Mouse (Mus musculus) megakaryocyte-erythroid progenitor cell, adult 5 weeks (primary cell): Measurements from ENCODE around the gene Nucb2. TPM values are rescaled to one million over a fixed set of nuclear protein-coding genes. Genes with fewer than 3 reads are reported as not detected.

ENCODE experiments used
- polyA plus RNA-seq: library from polyadenylated mRNA; stranded (reverse); fragments of >175 nt; gene quantifications from 2 replicates; pipeline ENCODE4 v1.2.3, GENCODE M21; 2012

Gene Nucb2
- polyA plus RNA-seq, result 9.1 and 11.2 TPM in 2 replicates

DNA sequence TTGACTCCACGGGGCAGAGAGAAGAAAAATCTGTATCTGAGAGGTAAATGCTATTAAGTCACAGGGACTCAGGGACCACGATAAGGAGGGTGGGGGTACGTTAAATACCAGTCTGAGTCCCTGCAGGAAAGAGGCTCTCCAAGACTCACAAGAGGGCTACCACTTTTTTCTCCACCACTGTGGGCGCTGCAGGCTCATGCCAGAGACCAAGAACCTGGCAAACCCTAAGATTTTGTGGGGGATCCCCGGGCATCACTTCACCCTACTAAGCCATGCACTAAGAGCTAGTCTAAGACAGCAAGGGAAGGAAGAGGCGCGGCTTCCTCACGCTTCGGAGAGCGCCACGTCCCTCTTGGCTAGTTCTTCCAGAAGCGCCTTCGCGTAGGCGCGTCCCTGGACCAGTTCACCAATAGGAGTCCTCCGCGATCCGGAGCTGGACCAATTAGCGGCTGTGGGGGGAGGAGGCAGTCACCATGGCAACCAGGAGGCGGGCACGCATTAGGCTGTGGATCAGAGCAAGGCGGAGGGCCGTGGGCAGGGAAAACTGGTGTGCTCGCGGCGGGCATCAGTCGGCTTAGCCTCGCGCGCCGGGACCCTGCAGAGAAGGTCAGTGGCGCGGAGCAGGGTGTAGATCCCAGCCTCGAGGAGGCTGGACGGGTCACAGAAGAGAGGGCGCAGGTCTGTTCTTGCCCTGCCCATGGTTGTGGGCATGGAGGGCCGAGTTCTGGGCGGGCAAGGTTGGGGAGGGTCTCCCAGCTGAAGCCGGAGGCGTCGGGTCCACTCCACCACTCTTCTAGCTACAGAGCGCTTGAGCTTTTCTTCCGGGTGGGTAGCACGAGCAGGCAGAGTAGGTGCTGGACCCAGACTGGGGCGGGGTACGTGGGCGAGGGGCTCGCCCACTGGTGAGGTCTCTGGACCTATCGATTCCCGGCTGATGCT, at the start of gene Nucb2:
TSS of gene Nucb2 (plus strand) at position 491 of the 939 bp plus-strand sequence.

Other genes with a start within 250 kb of the Nucb2 start
- 1.9 and 2.6 TPM in 2 replicates for gene Plekha7, start 196.0 kb upstream of the Nucb2 start, polyA plus RNA-seq
- gene Rps13, start 170.2 kb upstream of the Nucb2 start, polyA plus RNA-seq, result 2,082 and 2,388 TPM in 2 replicates
- gene Pik3c2a, start 60.9 kb upstream of the Nucb2 start, polyA plus RNA-seq, result 0.31 and 0.51 TPM in 2 replicates